Mouse (Mus musculus): ENCODE data around the gene Stk32b.

Gene Stk32b

GRCm38 (mm10) chr5:37520441-37520840, 196.5 kb downstream of the Stk32b start:
- in situ Hi-C loops (cut with MboI, MseI) = no loop called here

GRCm38 (mm10) chr5:37512479-37512878, 204.5 kb downstream of the Stk32b start:
- in situ Hi-C loops (cut with MboI, MseI) = no loop called here

- in situ Hi-C loops (cut with MboI, MseI) = no loop called here
Measured at GRCm38 (mm10) chr5:37506880-37507519, 210.0 kb downstream of the Stk32b start.

- in situ Hi-C loops (cut with MboI, MseI) = no loop called here
Measured at GRCm38 (mm10) chr5:37494984-37495476, 221.9 kb downstream of the Stk32b start.

GRCm38 (mm10) chr5:37472025-37472608, 244.9 kb downstream of the Stk32b start:
- in situ Hi-C loops (cut with MboI, MseI) = no loop called here

- in situ Hi-C loops (cut with MboI, MseI) = no loop called here
Measured at GRCm38 (mm10) chr5:37471584-37471983, 245.4 kb downstream of the Stk32b start.

- in situ Hi-C loops (cut with MboI, MseI) = no loop called here
Measured at GRCm38 (mm10) chr5:37469031-37469430, 247.9 kb downstream of the Stk32b start.

- in situ Hi-C loops (cut with MboI, MseI) = no loop called here
Measured at GRCm38 (mm10) chr5:37467646-37468045, 249.3 kb downstream of the Stk32b start.

- in situ Hi-C loops (cut with MboI, MseI) = no loop called here
Measured at GRCm38 (mm10) chr5:37465461-37465860, 251.5 kb downstream of the Stk32b start.

- in situ Hi-C loops (cut with MboI, MseI) = loop anchor here in 1 of 2 experiments (10.0 kb wide), 1 partner anchor 1487 kb away; no protein-coding TSS in a partner anchor
Measured at GRCm38 (mm10) chr5:37458236-37458635, 258.7 kb downstream of the Stk32b start.

GRCm38 (mm10) chr5:37457831-37458230, 259.1 kb downstream of the Stk32b start:
- in situ Hi-C loops (cut with MboI, MseI) = loop anchor here in 1 of 2 experiments (10.0 kb wide), 1 partner anchor 1487 kb away; no protein-coding TSS in a partner anchor

GRCm38 (mm10) chr5:37457191-37457590, 259.8 kb downstream of the Stk32b start:
- in situ Hi-C loops (cut with MboI, MseI) = loop anchor here in 1 of 2 experiments (10.0 kb wide), 1 partner anchor 1488 kb away; no protein-coding TSS in a partner anchor

- in situ Hi-C loops (cut with MboI, MseI) = loop anchor here in 1 of 2 experiments (10.0 kb wide), 1 partner anchor 1488 kb away; no protein-coding TSS in a partner anchor
Measured at GRCm38 (mm10) chr5:37456590-37456989, 260.4 kb downstream of the Stk32b start.

GRCm38 (mm10) chr5:37447546-37447945, 269.4 kb downstream of the Stk32b start:
- in situ Hi-C loops (cut with MboI, MseI) = no loop called here

GRCm38 (mm10) chr5:37442767-37443166, 274.2 kb downstream of the Stk32b start:
- in situ Hi-C loops (cut with MboI, MseI) = no loop called here

GRCm38 (mm10) chr5:37435417-37435816, 281.6 kb downstream of the Stk32b start:
- in situ Hi-C loops (cut with MboI, MseI) = no loop called here

GRCm38 (mm10) chr5:37427210-37427609, 289.8 kb downstream of the Stk32b start:
- in situ Hi-C loops (cut with MboI, MseI) = no loop called here

GRCm38 (mm10) chr5:37419028-37419427, 297.9 kb downstream of the Stk32b start:
- in situ Hi-C loops (cut with MboI, MseI) = no loop called here
